Mouse (Mus musculus) lung, embryonic 14.5 days (tissue): ENCODE data around the gene Apex1. TPM values are rescaled to one million over a fixed set of nuclear protein-coding genes. Genes with fewer than 3 reads are reported as not detected.
"Not testable (repeated sequence)": the region's sequence is repeated elsewhere in the genome, so short reads cannot be mapped to it uniquely, and the experiment has no call there.

ENCODE experiments used
- ATAC-seq: fragments of 200-750 bp; cut with Nextera tagmentation; 2 replicates; pipeline ENCODE4 v1.8.0; 2017; ENCODE audit warnings: mild to moderate bottlenecking, moderate TSS enrichment, moderate library complexity; ENCODE audit not compliant: insufficient read depth
- DNase-seq: peaks from one replicate; pipeline ENCODE4 v3.0.0-alpha.2; 2015
- H3K27ac ChIP-seq: fragments of 300-500 bp; sonication (generic); 2 replicates; pipeline ENCODE4 v1.5.1; 2014; ENCODE audit warnings: low read depth, mild to moderate bottlenecking, moderate library complexity
- H3K27me3 ChIP-seq: fragments of 300-500 bp; sonication (generic); 2 replicates; pipeline ENCODE4 v1.6.1; 2014; ENCODE audit warnings: low read length, control low read depth; ENCODE audit not compliant: insufficient read depth
- H3K36me3 ChIP-seq: fragments of 300-500 bp; sonication (generic); 2 replicates; pipeline ENCODE4 v1.6.1; 2014; ENCODE audit warnings: control low read depth; ENCODE audit not compliant: insufficient read depth
- H3K4me1 ChIP-seq: fragments of 300-500 bp; sonication (generic); 2 replicates; pipeline ENCODE4 v1.6.1; 2014; ENCODE audit warnings: antibody characterized with exemption, control low read depth; ENCODE audit not compliant: insufficient read depth
- H3K4me2 ChIP-seq: fragments of 300-500 bp; sonication (generic); 2 replicates; pipeline ENCODE4 v1.6.1; 2014; ENCODE audit warnings: mild to moderate bottlenecking
- H3K4me3 ChIP-seq: fragments of 300-500 bp; sonication (generic); 2 replicates; pipeline ENCODE4 v1.5.1; 2014; ENCODE audit warnings: low read depth, low read length
- H3K9ac ChIP-seq: fragments of 300-500 bp; sonication (generic); 2 replicates; pipeline ENCODE4 v1.6.1; 2014
- H3K9me3 ChIP-seq: fragments of 300-500 bp; sonication (generic); 2 replicates; pipeline ENCODE4 v1.6.1; 2016; ENCODE audit warnings: low read depth, low read length, control low read depth
- CTCF ChIP-seq: IDR thresholded peaks from 2 replicates; pipeline ENCODE4 v1.5.1; 2016; ENCODE audit warnings: antibody characterized with exemption, low read depth
- WGBS: fragments of 180-500 bp; shearing (Covaris S2); extraction: QIAGEN DNeasy Blood & Tissue Kit; methylation state at CpG from one replicate; pipeline ENCODE4 v1.1.7; 2014; 5-methylcytosine and 5-hydroxymethylcytosine counted together
- polyA plus RNA-seq: library from polyadenylated mRNA; unstranded; fragments of >200 nt; fragmentation: Nextera tagmentation; extraction: Ambion mirVana; gene quantifications from 2 replicates; pipeline ENCODE4 v1.2.1, GENCODE M21; 2014

Gene Apex1
- polyA plus RNA-seq, 1 experiment from 2014 or later: 272 TPM

DNA sequence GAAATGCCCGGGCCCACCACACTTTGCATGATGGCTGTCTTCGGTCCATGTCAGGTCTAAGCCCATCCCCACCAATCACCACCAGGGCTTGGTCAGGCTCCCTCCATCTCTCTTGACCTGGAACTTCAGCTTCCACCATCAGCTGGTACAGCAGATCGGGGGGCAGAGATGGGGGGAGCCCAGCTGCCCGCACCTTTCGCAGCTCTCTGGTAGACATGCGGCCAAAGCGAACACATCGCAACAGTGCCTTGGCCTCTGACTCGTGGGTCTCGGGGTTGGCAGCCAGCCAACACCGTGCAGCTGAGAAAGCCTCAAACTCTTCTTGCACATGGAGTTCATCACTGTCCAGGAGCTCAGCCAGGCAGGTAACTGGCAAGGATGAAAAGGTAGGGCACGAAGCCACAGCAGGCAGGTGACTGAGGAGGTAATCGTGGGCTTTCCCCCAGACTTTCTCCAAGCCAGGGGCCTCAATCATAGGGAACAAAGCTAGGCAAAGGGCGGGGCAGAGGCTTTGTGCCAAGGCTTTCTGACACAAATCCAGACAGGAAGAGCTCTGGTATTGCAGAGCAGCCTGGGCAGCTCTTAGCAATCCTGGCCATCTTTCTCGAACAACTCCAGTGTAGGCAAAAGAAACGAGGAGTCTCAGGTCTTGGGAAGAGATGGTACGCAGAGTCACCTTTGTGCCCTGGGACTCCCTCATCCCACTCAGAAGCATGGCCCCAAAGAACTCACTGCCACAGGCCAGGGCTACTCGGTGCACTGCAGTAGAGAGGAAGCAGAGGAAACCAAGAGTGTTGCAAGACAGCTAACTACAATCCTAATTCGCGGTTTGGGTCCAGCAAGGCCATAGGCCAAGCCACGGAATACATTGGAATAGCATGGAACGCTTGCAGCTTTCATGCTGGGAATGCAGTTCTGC lies 32.0 kb upstream of the Apex1 start:
- 0 out of 2 replicates have a peak, but pooled peaks cover 3% of the 10 kb centered on the region for H3K4me1 ChIP-seq
- H3K4me3 ChIP-seq: no peak overlapping the region
- WGBS: 77% methylated on average over 22 of the region's 22 CpGs
- H3K27me3 ChIP-seq: peaks cover 9% of the 10 kb centered on the region
- no peak overlapping the region for H3K9ac ChIP-seq
- H3K4me2 ChIP-seq: no peak overlapping the region
- no peaks in the 10 kb centered on the region for H3K9me3 ChIP-seq
- no peak overlapping the region for H3K27ac ChIP-seq
- ATAC-seq: no peak
- no peak for TF ChIP-seq CTCF
- no peaks in the 10 kb centered on the region for H3K36me3 ChIP-seq
- peak; percentile 28 for DNase-seq

GRCm38 (mm10) chr14:50895407-50895806 lies 29.4 kb upstream of the Apex1 start:
- Histone ChIP-seq H3K27ac (no peak overlapping the region), H3K9ac (no peak overlapping the region), H3K4me3 (no peak overlapping the region), H3K9me3 (no peaks in the 10 kb centered on the region), H3K4me2 (no peak overlapping the region), H3K36me3 (no peaks in the 10 kb centered on the region), H3K27me3 (peaks cover 9% of the 10 kb centered on the region), H3K4me1 (0 out of 2 replicates have a peak, but pooled peaks cover 3% of the 10 kb centered on the region)
- ATAC-seq: no peak
- no peak for TF ChIP-seq CTCF
- DNase-seq: no peak

DNA sequence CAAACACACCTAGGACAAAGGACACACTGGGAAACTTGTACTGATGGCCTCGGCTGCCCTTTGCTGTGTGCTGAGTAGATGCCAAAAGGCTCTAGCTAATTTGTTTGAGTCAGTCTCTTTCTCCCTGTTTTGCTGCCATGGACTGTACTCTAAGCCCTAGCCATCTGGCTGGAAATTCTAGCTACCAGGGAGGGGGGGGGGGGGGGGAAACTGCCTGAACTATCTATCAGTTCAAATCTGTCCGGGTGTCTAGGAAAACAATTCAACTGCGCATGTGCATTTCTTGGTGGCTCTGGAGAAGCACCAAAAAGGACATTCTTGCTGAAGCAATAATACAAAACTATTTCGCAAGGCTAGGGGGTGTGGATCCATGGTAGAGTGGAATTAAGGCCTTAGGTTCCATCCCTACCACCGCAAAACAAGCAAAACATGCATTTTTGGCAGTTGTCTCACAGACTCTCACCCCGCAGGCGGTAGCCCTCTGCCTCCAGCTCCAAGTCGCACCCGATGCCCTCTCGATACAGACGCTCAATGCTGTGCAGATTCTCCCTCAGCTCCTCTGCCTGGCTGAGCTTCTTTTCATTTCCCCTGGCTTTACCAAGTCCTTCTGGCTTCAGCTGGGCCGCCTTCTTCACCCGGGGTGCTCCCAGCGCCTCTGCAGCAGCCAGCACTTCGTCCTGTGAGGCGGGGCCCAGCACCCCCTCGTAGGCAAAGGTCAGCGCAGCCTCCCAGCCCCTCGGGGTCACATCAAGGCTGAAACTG lies 28.6 kb upstream of the Apex1 start:
- H3K9me3 ChIP-seq: no peaks in the 10 kb centered on the region
- TF ChIP-seq CTCF: no peak
- peak; percentile 72 for ATAC-seq
- WGBS: 13% methylated on average over 19 of the region's 19 CpGs
- H3K9ac ChIP-seq: peak overlapping the region; percentile 57
- no peak overlapping the region for H3K27ac ChIP-seq
- peak overlapping the region; percentile 40 for H3K4me3 ChIP-seq
- 0 out of 2 replicates have a peak, but pooled peaks cover 3% of the 10 kb centered on the region for H3K4me1 ChIP-seq
- H3K36me3 ChIP-seq: no peaks in the 10 kb centered on the region
- DNase-seq: peak; percentile 90
- peaks cover 9% of the 10 kb centered on the region for H3K27me3 ChIP-seq
- peak overlapping the region; percentile 81 for H3K4me2 ChIP-seq

DNA sequence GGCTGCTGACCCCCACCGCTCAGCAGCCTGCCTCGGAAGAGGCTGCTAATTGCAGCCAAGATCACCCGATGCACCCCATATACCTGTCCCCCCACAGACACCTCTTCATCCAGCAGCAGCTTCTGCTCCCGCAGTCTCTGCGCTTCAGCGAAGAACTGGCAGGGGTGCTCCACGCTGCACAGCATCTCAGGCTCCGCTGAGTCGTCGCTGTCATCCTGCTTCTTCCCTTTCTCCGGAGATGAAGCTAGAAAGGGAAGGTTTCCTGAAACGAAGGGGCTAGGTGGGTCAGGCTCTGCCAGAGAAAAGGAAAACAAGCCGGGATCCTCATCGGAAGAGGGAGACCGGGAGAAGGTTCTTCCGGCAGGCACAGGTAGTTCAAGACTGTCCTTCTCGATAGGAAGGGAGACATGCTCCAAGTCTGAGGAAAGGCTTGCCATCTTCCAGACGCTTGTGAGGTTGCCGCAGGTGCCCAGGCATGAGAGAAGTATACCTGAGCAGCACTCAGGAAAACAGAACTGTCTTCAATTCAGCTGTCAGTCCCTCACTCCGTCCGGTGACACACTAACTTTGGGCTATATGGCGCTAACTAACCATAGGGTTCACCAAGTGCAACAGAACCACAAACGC lies 27.9 kb upstream of the Apex1 start:
- TF ChIP-seq CTCF: no peak
- H3K36me3 ChIP-seq: no peaks in the 10 kb centered on the region
- peak; percentile 33; the same call in 1 of the 2 replicates for ATAC-seq
- 0 out of 2 replicates have a peak, but pooled peaks cover 3% of the 10 kb centered on the region for H3K4me1 ChIP-seq
- peak overlapping the region; percentile 57 for H3K9ac ChIP-seq
- H3K27me3 ChIP-seq: peaks cover 9% of the 10 kb centered on the region
- peak; percentile 30 for DNase-seq
- H3K4me2 ChIP-seq: peak overlapping the region; percentile 81
- no peak overlapping the region for H3K27ac ChIP-seq
- WGBS: 20% methylated on average over 23 of the region's 23 CpGs
- H3K4me3 ChIP-seq: peak overlapping the region; percentile 40
- no peaks in the 10 kb centered on the region for H3K9me3 ChIP-seq

- peak within 1 kb of the TSS; percentile 81 for H3K4me2 ChIP-seq
- H3K4me3 ChIP-seq: peak within 1 kb of the TSS; percentile 40
- H3K9me3 ChIP-seq: no peaks in the 10 kb centered on the region
- H3K36me3 ChIP-seq: no peaks in the 10 kb centered on the region
- DNase-seq: peak; percentile 1
- peak within 1 kb of the TSS; percentile 57 for H3K9ac ChIP-seq
- WGBS: 52% methylated on average over 7 of the region's 7 CpGs
- TF ChIP-seq CTCF: no peak
- 0 out of 2 replicates have a peak, but pooled peaks cover 3% of the 10 kb centered on the region for H3K4me1 ChIP-seq
- peaks cover 9% of the 10 kb centered on the region for H3K27me3 ChIP-seq
- no peak for ATAC-seq
- H3K27ac ChIP-seq: no peak within 1 kb of the TSS
Observed at GRCm38 (mm10) chr14:50897374-50897765, 27.4 kb upstream of the Apex1 start, which contains the start of gene Klhl33. Gene Klhl33, minus strand, starts transcription at chr14:50897507.

DNA sequence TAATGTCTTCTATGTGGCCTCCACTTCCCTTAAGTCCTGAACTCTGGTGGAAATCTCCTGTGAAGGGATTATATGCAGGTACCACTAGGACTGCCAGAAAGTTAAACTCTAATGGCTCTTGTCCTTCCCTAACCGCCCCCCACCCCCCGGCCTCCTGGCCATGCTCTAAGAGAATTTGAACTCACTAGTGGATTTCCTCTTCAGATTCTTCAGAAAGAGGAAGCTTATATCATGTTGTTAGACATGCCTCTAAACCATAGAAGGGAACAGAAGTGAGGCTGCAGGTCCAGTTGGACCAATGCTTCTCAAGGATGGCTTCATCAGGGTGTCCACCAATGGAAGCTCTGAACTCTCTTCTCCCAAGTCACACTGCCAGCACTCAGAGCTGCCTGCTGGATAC lies 26.8 kb upstream of the Apex1 start:
- not testable (repeated sequence) for ATAC-seq, H3K36me3 ChIP-seq, H3K27me3 ChIP-seq, DNase-seq, H3K9ac ChIP-seq, H3K4me2 ChIP-seq, H3K27ac ChIP-seq, H3K4me1 ChIP-seq, H3K9me3 ChIP-seq, H3K4me3 ChIP-seq
- WGBS: 93% methylated on average over 2 of the region's 2 CpGs
